Mouse (Mus musculus) right cerebral cortex, postnatal 4 days (tissue): ENCODE results near the gene Tmem169.

Experiments
- DNase-seq: peaks from one replicate; pipeline ENCODE4 v3.0.0-alpha.2; 2022

The Tmem169 gene

DNA sequence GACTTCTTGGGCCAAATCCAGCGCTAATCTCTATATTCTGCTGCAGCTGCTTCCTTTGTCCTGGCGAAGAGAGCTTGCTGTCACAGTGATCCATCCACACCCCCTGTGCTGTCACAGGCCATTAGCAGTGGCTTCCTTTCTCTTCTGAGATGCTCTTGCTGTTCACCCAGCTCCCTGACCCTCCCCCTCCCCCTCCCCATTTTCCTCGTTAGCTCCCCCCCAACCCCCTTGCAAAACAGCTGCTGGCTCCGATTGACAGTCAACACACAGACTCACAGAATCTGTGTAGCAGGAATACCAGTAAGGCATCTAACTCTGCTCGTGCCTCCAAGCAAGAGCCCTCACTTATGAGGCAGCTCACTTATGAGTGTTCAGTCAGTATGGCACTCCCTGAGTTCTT is 2.7 kb downstream of the Tmem169 start:
- DNase-seq, result peak; percentile 22

DNA sequence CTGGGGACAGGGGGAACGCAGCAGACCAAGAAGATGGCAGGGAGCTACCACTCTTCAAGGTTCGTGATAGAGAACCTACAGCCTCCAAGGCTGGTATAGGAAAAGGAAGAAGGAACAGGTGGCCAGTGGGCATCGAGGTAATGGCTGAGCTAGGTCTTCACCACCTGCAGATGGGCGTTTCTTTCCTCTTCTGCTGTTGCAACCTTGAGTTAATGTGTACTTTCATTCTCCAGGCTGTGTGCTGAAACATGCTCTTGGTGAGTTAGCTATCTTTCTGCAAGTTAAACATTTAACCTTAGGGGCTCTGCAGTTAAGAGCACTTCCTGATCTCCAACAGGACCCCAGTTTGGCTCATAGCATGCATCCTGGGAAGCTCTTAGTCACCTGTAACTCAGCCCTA is 3.7 kb downstream of the Tmem169 start:
- no peak for DNase-seq

DNA sequence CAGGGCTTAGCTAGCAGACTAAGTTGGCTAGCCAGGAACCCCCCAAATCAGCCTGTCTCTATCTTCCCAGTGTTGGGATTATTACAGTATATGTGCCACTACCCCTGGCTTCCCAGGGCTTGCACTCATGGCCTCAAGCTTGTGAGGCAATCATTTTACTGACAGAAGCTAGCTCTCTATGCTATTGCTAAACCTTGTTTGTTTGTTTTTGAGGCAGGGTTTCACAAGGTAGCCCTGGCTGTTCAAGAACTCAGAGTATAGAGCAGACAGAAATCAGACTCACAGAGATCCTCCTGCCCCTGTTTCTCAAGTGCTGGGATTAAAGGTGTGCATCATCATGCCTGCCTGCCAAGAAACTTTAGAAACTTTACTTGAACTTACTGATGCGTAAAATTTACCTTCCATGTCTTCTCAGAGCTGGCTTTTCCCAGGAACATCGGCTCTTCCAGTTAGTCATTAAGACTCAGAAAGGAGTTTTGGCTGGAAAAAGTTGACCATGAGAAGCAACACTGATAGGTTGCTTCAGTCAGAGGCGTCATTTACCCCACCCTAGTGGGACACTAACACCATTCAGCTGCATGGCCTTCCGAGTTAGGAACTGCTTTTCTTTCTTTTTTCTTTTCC is 4.5 kb downstream of the Tmem169 start:
- DNase-seq, result no peak

DNA sequence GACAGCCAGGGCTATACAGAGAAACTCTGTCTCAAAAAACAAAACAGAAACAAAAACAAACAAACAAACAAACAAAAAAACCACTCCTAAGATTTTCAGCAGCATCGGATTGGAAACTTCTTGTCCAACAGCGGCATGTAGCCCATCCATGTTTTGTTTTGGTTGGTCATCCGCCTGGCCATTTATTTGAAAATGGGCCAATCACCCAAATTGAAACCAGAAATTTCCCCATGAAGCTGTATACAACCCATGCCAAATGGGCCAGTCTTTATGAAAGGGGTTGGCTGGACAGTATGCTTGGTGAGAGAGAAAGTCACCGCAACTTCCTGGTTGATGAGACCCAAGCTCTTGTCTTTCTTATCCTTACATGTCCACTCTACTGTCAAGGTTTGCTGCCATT is 6.7 kb downstream of the Tmem169 start:
- no peak for DNase-seq

DNA sequence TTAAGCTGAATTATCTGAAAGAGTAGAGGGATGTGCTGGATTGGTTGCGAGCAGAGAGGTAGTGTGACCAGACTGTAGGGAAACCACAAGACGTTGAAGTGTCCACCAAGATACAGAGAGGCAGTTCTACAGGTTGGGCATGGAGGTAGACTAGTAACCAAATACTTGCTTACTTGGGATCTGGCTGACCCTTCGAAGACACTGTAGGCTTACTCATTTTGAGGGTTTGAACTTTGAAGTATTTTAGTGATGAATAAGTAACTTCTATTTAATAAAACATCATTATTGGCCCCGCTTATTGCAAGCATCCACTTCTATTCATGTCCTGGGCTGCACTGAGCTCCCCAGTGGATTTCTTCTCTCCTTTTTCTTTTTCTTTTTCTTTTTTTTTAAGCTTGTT is 7.3 kb downstream of the Tmem169 start:
- DNase-seq, result no peak

DNA sequence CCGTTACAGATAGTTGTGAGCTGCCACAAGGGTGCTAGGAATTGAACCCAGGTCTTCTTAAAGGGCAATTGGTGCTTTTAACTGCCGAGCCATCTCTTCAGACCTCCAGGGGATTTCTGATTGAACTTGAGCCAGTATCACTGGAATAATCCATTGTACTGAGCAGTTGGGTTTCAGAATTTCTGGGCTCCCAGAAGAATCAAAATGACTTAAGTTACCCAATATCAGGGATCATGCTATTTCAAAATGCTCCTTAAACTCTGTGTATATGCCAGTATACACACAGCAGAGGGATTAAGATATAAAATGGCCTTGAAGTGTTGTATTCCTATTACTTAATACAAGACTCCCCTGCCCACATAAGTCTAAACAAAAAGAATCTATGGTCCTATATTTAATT is 7.8 kb downstream of the Tmem169 start:
- no peak for DNase-seq

DNA sequence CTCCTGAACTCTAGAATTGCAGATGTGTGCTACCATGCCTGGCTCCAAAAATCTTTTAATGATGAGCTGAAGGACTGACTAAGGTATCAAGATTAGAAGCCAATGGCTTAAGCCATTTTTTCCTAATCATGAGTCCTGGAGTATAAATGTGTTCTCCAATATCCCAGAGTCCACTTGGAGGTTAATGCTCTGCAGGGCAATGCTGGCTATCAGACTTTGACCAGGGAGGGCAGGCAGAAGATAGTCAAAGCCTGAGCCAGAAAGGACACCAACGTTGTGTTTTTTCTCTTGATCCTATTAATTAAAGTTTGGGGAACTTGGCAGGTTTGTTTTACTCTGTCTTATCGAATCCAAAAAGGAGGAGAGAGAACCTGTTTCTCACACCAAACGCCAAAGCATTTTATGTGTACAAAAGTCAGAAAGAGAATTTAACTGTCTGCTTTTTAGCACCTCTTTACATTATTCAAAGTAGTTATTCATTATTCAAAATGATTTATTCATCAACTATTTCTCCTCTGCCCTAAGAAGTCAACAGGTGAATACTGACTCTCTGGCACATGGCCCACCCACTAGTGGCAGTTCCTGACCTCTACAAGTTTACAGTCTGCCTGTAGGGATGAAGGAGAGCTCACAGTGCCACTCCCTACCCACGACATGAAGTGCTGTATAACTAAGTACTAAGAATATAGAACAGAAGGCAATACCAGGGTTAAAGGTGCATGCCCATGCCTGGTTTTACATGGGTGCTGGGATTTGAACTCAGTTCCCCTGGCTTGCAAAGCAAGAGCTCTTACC is 9.9 kb downstream of the Tmem169 start:
- no peak for DNase-seq

DNA sequence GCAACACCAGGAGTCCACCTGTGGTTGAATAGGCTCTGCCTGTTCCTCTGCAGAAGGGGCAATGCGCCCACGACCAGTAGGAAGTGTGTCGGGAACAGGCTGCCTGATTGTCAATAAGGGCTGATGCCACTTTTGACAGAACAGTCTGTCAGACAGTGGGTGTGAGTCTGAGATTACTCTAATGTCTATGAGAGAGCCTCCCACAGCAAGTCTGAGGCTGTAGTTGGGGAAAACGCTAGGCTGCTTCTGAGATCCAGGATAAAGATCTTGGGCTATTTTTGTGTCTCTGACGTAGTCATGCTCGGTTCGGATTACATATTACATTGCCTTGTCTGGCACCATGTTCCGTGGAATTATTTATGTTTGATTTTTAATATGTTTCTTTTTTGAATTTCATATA is 11.6 kb downstream of the Tmem169 start:
- no peak for DNase-seq

DNA sequence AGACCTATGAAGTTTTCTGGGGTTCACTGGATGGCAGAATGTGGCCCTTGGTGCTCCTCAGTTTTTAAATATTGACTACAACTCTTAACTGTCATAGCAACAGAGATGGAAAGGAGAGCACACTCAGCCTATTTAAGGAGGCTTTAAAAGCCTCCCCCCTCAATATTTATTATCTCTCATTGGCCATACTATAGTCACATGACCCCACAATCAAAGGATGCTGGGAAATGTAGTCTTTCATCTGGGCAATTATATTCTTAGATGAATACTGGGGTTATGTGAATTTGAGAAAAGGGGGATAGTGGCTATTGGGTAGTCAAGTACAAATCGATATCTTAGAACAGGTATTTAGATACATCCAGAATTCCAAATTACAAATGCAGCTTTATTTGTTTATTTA is 17.7 kb downstream of the Tmem169 start:
- DNase-seq, result no peak

DNA sequence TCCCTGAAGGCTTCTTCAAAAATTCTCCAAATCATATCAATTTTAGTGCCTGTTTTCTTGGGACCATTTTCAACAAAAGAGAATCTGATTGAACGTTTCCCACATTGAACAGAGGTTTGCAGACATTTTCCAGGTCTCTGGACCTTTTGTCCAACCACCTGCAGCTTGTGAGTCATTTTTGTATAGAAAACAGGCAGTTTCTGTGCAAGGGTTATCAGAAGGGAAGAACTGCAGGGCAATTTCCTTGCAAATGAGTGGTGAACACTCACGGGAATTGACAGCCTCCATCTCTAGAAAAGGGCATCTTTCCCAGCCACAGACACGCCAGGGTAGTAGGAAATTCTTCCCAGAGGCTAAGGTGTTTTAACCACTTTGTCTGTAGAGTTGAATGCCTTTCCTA is 22.1 kb downstream of the Tmem169 start:
- DNase-seq, result no peak

DNA sequence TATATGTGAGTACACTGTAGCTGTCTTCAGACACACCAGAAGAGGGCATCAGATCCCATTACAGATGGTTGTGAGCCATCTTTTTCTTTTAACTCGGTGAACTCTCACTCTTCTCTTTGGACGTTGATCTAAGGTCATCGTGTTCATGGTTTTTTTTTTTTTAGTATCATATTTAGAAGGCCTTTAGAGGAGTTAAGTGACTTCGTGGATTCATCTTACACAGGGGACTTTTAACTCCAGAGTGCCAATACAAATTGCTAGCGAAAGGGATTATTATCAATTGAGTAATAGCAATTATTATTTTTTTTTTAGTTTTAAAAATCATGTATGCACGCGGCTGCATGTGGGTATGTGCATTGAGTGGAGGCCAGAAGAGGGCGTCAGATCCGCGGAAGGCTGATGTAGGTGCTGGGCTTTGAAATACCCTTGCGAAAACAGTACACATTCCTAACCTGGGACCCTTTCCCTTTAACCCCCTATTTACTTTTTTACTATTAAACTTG is 22.6 kb downstream of the Tmem169 start:
- DNase-seq, result peak; percentile 53

DNA sequence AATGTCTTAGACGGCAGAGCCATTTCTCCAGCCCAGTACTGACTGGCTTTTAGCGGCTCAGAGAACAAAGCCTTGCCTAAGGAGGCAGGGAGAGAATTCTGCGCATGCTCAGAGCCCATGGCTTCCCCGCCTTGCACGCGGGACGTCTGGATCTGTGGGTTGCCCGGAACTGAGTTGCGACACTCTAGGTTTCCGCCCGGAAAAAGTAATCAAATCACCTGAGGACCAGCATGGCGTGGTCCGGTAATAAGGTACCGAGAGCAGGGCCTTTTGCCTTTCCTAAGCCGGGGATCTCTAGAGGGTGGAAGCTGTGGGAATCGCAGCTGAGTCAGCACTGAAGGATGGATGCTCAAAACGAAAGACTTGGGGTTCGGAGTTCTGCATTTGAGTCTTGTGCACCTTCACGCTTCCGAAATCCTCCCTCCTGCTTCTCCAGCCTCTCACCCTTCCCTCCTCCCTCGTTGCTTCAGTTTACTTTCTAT is 23.2 kb downstream of the Tmem169 start, which contains the start of gene Xrcc5:
TSS of gene Xrcc5 (plus strand) at position 105 of the 482 bp plus-strand sequence.
- DNase-seq, result peak; percentile 89

DNA sequence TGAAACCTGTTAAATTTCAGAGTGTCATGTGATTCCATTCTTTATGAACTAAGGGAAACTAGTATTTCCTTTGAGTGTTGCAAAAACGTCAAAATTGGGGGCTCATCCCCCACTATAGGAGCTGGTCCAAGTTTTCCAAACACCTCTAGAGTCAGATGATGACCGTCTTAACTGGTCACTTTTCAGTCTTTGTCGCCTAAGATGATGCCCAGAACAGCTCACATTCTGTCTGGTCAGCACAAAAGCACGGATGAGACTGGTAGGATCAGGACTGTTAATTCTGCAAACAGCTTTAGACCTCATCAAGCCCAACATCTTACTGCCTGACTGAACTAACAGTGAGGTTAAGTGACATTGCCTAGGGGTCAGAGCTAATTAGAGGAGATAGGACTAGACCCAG is 24.8 kb downstream of the Tmem169 start:
- no peak for DNase-seq

DNA sequence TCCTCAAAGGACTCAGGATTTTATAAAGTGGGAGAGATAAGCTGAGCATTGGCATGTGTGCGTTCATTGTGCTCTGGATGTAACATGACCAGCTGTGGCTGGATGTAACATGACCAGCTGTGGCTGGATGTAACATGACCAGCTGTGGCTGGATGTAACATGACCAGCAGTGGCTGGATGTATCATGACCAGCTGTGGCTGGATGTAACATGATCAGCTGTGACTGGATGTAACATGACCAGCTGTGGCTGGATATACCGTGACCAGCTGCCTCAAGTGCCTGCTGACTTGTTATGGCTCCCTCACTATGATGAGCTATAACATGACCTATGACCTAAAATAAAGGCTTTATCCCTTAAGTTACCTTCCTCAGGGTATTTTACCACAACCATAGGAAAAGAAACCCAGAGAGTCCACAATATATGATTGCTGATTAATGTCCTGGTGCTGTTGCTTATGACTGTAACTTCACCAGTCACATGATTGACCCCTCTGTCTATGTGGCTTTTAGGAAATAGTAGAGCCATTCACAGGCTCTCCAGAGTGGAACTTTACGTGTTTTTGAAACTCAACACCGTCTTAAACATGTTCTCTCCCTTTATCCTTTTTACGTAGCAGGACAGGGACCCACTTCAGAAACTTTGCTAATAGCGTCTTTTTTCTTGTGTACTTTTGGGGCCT is 25.7 kb downstream of the Tmem169 start:
- no peak for DNase-seq

DNA sequence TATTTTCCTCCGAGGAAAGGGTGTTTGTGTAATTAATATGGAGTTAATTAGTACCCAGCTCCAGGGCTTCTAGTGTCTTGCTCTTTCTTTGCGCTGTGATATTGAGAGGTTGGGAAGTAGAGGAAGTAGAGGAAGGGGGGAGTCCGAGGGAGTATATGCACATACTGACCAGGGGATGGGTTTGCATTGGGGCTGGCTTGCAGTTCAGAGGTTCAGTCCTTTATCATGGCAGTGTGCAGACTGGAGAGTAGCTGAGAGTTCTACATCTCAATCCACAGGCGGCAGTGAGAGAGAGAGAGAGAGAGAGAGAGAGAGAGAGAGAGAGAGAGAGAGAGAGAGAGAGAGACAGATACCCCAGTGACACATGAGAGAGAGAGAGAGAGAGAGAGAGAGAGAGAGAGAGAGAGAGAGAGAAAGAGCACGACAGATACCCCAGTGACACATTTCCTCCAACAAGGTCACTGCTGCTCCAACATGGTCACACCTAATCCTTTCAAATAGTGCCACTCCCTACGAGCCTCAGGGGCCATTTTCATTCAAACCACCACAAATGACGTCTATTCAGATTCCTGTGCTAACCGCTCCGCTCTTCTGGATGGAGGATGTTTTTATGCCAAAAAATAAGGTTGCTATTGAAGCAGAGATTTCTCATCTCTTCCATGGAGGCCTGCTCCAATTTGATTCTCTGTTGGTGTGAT is 28.7 kb downstream of the Tmem169 start:
- DNase-seq, result no peak

DNA sequence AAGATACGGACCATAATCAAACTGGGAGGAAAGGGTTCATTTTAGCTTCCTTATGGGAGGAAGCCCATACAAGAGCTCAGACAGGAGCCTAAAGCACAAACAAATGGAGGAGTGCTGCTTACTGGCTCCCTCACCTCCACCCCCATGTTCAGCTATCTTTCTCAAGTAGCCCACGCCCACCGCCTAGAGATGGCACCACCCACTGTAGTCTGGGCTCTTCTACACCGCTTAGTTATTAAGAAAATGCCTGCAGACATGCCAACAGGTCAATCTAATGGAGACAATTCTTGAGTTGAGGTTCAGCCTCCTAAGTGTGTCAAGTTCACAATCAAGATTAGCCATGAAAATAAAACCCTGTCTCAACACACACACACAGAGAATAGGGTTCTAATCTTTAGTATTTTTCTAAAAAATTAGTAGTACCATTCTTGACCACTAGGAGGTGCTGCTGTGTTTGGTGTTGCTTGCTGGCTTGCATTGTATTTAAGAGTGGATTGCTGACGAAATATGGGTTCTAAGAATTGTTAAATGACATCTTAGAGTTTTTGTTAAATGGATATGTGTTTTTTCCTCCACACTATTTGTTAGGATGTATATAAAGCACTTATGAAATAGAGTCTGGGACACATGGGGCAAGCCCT is 29.4 kb downstream of the Tmem169 start:
- no peak for DNase-seq

DNA sequence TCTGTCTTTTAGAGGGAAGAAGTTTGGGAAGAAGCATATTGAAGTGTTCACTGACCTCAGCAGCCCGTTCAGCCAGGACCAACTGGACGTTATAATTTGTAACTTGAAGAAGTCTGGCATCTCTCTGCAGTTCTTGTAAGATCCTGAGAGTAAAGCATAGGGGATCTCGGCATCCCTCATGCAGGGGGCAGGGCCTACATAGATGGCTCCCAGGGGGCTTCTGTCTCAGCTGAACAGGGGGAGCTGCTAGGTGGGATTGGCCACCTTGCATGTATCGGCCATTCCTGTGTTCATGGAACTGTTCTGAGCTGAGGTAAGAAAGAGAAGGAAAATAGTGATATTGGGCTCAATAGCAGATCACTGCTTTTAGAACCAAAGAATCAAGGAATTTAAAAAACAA is 31.3 kb downstream of the Tmem169 start:
- no peak for DNase-seq

DNA sequence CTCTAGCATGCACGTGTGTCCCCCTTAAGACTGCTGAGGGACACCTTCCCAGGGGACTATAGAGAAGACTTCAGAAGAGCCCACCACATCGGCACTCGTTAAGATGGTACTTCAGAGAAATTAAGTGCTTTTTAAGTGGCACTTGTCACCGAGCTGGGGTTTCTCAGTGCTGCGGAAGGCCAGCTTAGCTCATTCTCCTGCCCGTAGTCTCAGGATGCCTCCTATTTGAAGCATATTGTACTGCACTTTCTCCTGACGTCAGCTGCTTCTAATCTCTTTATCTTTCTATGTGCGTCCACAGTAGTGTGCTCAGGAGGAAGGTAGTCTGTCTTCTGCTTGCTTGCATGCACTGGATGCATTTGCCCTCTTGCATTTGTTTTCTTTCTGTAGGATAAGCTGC is 32.2 kb downstream of the Tmem169 start:
- no peak for DNase-seq

DNA sequence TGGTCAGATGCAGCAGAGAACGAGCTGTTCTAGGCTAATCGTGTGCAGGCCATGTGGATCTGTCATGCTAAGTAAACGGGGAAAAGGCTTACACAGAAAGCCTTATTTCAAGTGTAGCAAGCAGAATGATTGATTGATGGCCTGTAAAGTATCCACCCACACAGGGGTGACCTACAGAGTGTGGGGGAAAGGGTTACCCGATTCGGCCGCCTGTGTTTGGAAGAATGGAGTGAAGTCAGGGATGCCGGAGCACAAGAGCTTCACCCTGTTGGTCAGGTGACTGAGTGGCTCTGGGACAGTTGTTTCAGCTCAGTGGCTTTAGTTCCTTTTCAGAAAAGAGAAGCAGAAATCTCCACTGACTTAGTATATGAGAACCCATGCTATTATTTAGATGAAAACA is 32.7 kb downstream of the Tmem169 start:
- DNase-seq, result no peak

DNA sequence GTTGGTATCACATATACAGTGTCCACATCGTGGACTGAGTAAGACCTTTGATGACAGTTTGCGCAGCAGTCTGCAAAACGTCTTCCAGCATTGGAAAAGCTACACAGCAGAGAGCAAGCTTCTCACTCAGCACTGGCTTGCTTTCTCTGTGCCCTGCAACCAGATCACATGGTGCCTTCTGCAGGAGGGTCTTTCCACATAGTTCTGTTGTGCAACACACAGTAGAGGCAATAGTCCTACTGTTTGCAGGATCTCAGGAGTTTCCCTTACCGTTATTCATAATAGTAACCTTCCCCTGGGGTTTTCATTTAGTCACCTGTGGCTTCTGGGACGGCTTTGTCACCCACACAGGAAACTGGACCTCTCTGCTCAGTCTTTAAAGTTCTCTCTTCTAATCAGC is 36.6 kb downstream of the Tmem169 start:
- no peak for DNase-seq

DNA sequence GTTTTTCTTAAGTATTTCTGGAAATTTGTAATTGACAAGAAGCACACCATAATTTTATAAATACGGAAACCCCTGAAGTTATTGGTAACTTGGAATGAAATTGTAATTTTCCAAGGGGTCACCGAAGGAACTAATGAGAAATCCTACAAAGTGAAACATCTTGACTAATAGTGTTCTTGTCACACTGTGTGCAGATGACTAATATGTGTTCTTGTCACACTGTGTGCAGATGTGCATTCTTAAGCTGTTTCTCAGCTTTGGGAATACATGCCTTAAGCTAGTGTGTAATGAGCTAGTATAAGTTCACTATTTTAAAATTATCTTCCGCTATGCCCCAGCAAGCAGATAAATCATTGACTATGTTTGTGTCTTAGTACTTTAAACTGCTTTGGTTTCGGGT is 39.1 kb downstream of the Tmem169 start:
- DNase-seq, result no peak

DNA sequence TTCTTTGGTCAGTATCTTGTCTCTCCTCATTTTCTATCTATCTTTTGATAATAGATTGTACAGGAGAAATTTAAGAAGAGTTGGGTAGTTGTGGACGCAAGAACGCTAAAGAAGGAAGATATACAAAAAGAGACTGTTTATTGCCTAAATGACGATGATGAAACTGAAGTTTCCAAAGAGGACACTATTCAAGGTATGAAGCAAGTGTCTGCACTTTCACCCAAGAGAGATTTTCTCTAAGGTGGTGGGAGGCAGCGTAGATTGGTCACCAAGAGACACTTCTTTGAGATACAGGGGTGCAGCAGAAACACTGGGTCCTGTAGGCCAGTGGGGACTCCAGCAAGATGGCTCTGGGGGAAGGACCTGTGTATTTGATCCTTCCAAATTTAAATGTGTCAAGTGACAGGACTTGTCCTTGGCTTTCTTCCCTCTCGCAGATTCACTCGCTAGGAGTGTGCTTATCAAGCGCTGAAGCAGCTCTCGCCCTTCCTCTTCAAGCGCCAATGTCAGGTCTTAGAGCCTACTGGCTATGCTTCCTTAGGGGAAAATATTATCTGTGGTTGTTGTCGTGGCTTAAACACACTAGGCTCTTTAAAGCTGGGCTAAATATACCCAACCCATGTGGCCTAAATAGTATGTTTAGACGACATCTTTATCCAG is 42.1 kb downstream of the Tmem169 start:
- DNase-seq, result no peak
